Comparison of ENCODE assay signal across 9 mouse cellular contexts in the genomic region with DNA sequence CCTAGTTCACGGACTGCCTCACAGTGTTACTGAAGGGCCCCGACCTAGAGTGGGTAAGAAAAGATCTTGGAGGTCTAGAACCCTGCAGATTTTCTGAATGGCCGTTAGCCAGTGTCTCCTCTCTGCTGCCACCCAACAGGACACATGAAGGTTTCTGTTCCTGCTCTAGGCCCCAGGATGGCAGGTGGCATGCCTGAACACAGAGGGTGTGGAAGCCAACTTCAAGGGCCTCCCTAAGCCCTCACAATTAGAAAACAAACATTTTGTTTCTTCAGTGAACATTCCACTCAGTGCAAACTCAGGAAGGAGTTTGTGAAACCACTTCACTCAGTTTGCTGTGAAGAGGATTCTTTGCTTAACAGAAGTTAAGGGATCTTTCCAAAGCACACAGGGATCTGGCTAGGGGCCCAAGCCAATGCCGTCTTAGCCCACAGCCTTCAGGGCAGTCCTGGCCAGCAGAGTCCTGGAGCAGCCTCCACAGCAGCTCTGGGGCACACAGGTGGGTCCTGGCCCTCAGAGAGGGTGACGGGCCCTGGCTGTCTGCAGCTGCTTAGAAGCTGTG.
DNase-seq lines count a peak whose midpoint lies in the region; ATAC-seq lines count a peak whose summit lies in the region.
"Had no signal": no experiment of that assay in that cellular context is flagged by ENCODE, and none has a peak within 500 bp of the region (broad histone marks: within the 10 kb centered on the region; RNA-seq: fewer than 3 reads in every experiment).

No protein-coding gene starts in this region.

- DNase-seq in hindbrain, embryonic 10.5 days (ENCODE audit: low spot score) = no peak
- DNase-seq in adipocyte (ENCODE audit: low spot score) = peak; percentile 60
- DNase-seq in left cerebral cortex, postnatal 10 days (ENCODE audit: extremely low spot score in 1 of 2, low spot score in 2 of 2) = no peak
- DNase-seq in right cerebral cortex, postnatal 36 days (ENCODE audit: low spot score in 2 of 2) = no peak
- DNase-seq: thymus, postnatal 14 days had no signal

- WGBS in hindbrain, embryonic 10.5 days = 88% methylated on average over 5 of the region's 5 CpGs
- 90% methylated on average over 5 of the region's 5 CpGs for WGBS in hindbrain, embryonic 13.5 days
- 63% methylated on average over 5 of the region's 5 CpGs for WGBS in lung, embryonic 16.5 days

- H3K4me3 ChIP-seq in hindbrain, embryonic 10.5 days = no peak overlapping the region
- no peak overlapping the region for H3K4me3 ChIP-seq in hindbrain, embryonic 13.5 days
- no peak overlapping the region for H3K4me3 ChIP-seq in lung, embryonic 16.5 days (ENCODE audit: low read length)

- H3K27me3 ChIP-seq in hindbrain, embryonic 10.5 days (ENCODE audit: insufficient read depth, poor library complexity, severe bottlenecking) = no peaks in the 10 kb centered on the region
- no peaks in the 10 kb centered on the region for H3K27me3 ChIP-seq in hindbrain, embryonic 13.5 days
- H3K27me3 ChIP-seq in lung, embryonic 16.5 days (ENCODE audit: control insufficient read depth, insufficient read depth, low read depth, low read length) = no peaks in the 10 kb centered on the region

- H3K9me3 ChIP-seq in hindbrain, embryonic 10.5 days = no peaks in the 10 kb centered on the region
- no peaks in the 10 kb centered on the region for H3K9me3 ChIP-seq in hindbrain, embryonic 13.5 days
- no peaks in the 10 kb centered on the region for H3K9me3 ChIP-seq in lung, embryonic 16.5 days (ENCODE audit: control insufficient read depth, low read length)

- intact Hi-C loops in left cerebral cortex, postnatal 10 days (cut with DNase I) = no loop called here

- ATAC-seq in hindbrain, embryonic 13.5 days (ENCODE audit: low FRiP score) = no peak
- ATAC-seq in common myeloid progenitor, adult 5-6 weeks (replicated peaks; ENCODE audit: low read depth, poor library complexity, severe bottlenecking) = 0 out of 2 replicates have a peak, but pooled peaks have one; percentile 14
- ATAC-seq in lung, embryonic 16.5 days (ENCODE audit: low read depth) = peak; percentile 90
- ATAC-seq: midbrain, embryonic 16.5 days had no signal

- peaks cover 52% of the 10 kb centered on the region for H3K4me1 ChIP-seq in hindbrain, embryonic 10.5 days (replicated peaks)
- H3K4me1 ChIP-seq in hindbrain, embryonic 13.5 days (replicated peaks) = peaks cover 31% of the 10 kb centered on the region
- peaks cover 42% of the 10 kb centered on the region for H3K4me1 ChIP-seq in lung, embryonic 16.5 days (replicated peaks; ENCODE audit: control insufficient read depth, insufficient read depth, low read length)

- peaks cover 3% of the 10 kb centered on the region; the same call in 1 of the 2 replicates for H3K36me3 ChIP-seq in hindbrain, embryonic 10.5 days
- no peaks in the 10 kb centered on the region for H3K36me3 ChIP-seq in hindbrain, embryonic 13.5 days
- no peaks in the 10 kb centered on the region for H3K36me3 ChIP-seq in lung, embryonic 16.5 days (ENCODE audit: control insufficient read depth, insufficient read depth, low read length)

- H3K9ac ChIP-seq in hindbrain, embryonic 13.5 days = no peak overlapping the region
- H3K9ac ChIP-seq in lung, embryonic 16.5 days (ENCODE audit: low read length) = no peak overlapping the region

- H3K27ac ChIP-seq in hindbrain, embryonic 10.5 days = peak overlapping the region; percentile 5; the same call in 1 of the 2 replicates
- H3K27ac ChIP-seq in hindbrain, embryonic 13.5 days = no peak overlapping the region
- H3K27ac ChIP-seq in lung, embryonic 16.5 days (ENCODE audit: low read length) = peak overlapping the region; percentile 89

- H3K4me2 ChIP-seq in hindbrain, embryonic 13.5 days = no peak overlapping the region
- H3K4me2 ChIP-seq in lung, embryonic 16.5 days (ENCODE audit: low read depth, low read length) = 0 out of 2 replicates have a peak overlapping the region, but pooled peaks have one; percentile 8
